Mouse (Mus musculus) brain, embryonic 18.5 days (tissue): ENCODE data around the gene Zfp839.

Experiments used
- DNase-seq: peaks from one replicate; pipeline ENCODE4 v3.0.0-alpha.2; 2012; ENCODE audit warnings: low read depth, low spot score

Gene Zfp839

DNA sequence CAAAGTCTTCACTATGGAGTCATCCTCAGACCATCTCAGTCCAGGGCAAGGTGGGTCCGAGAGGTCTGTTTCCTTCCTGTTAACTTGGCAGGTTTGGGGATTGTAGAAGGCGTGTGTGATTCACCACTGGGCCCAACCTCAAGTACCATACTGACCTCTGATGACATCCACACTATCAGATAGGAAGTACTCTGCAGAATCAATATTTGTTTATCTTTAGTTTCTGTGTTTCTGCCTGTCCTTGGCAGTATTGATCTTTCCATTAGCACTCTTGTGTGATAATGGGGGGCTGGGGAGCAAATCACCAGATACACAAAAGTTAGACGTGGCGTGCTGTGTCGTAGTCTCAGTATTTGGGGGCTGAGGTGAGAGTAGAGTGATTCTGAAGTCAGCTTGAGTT lies 21.2 kb downstream of the Zfp839 start:
- no peak for DNase-seq

DNA sequence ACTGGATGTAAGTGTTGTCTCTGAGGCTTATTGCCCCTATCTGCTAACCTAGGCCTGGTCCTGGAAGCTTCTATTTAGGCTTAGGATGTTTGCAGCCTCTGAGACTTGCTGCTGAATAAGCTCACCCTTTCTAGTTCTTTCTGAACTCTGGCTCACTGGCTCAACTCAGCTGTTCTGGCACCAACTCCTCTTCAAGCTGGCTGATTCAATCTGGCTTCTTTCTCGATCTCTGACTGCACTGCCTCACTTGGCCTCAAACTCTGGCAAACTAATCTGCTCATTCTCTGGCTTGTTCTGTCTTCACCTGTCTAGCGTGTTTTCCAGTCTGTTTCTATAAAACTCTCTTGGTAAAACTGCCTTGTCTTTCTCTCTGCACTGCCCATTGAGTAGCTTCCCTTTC lies 25.3 kb downstream of the Zfp839 start:
- DNase-seq, result no peak

GRCm38 (mm10) chr12:110882291-110882690 lies 32.2 kb downstream of the Zfp839 start:
- DNase-seq, result no peak

DNA sequence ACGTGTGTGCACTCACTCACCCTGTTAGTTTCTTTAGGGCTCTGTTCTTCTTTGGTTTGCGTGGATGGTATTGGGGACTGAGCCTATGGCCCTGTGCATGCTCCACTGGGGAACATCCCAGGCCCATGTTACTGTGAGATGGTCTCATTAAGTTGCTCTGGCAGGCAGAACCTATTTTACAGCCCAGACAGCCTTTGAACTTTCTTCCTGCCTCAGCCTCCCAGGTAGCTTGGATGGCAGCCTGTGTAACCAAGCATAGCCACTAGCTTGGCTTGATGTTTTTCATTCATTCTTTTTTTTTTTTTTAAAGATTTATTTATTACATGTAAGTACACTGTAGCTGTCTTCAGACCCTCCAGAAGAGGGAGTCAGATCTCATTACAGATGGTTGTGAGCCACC lies 35.2 kb downstream of the Zfp839 start:
- no peak for DNase-seq

- no peak for DNase-seq
Observed at GRCm38 (mm10) chr12:110888106-110888505, 38.1 kb downstream of the Zfp839 start.

DNA sequence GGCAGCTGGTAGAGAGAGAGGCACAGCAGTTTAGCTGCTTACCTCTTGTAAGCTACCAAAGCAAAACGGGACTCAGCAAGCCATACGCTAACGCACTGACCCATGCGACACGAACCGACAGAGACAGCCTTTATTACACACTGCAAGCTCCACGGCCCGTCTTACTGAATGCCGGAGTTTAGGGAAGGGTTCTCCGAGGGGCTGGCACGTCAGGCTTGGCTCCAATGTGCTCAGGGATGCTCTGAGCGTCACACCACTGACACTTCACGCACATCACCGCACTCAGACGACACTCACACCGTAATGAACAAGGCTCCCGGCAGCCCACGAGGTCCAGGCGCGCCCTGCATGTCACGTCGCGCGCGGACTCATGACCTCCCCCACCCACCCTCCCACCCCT lies 38.6 kb downstream of the Zfp839 start:
- no peak for DNase-seq

DNA sequence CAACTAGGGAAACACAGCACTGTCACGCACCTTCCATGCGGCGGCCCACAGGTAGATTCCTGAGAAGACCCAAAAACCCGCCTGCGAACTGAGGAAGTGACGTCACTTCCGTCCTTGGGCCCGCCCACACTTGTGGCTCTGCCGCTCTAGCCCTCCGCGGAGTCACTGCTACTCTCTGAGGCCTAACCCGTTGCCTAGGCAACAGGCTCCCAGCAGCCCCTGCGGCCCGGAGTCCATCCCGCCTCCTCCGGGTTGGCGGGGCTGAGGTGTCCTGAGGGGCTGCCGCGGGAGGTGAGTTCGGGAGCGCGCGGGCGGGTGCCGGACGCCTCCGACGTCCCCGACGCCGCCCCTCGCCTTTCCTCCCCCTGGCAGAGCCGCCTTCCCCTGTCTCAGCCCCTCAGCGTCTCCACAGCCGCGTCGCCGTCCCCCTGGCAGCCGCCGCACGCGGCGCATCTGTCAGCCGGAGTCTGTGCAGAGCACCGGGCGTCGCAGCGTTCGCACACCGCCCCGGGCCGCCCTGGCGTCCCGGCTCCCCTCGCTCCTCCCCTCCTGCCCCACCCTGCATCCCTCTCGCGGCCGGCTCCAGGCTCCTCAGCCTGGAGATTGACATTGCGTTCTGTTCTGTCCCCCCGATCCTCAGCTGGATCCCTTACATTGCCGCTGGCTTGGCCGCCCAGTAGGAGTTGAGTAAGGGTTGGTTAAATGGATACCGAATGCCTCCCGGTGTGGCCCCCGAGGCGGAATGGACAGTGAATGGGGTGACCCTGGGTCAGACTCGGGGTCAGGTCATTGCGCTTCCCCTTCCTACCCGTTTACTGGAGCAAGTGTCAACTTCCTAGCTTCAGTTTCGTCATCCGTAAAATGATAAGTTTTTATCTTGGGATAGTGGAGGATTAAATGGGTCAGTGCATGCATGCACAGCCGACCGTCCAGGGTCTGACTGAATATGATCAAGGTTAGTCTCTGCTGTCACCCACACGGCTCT lies 39.3 kb downstream of the Zfp839 start, which contains the start of the genes Cinp and Tecpr2:
Gene Cinp (minus strand): TSS at position 110 of the 985 bp plus-strand sequence.
Gene Tecpr2 (plus strand): TSS at position 229 of the 985 bp plus-strand sequence.
- DNase-seq, result peak; percentile 96

GRCm38 (mm10) chr12:110891887-110892286 lies 41.8 kb downstream of the Zfp839 start:
- DNase-seq, result no peak

- no peak for DNase-seq
Observed at GRCm38 (mm10) chr12:110902106-110902505, 52.1 kb downstream of the Zfp839 start.

DNA sequence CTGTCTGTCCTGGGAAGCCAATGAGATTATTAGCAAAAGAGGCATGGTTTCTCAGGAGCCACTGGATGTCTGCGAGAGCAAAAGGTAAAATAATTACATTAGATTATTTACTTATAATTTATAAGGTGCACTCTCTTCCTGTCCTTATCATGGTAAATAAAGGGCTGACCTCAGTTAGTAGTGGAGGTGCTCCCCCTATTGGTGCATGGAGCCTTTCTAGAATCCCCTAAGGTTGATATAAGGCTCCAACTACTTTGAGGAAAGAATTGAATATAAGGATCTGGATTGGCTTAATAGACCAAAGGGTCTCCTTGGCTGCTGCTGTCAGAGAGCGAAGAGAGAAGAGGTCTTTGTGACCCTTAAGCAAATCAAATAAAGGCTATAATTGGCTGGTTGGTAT lies 53.5 kb downstream of the Zfp839 start:
- DNase-seq, result no peak

DNA sequence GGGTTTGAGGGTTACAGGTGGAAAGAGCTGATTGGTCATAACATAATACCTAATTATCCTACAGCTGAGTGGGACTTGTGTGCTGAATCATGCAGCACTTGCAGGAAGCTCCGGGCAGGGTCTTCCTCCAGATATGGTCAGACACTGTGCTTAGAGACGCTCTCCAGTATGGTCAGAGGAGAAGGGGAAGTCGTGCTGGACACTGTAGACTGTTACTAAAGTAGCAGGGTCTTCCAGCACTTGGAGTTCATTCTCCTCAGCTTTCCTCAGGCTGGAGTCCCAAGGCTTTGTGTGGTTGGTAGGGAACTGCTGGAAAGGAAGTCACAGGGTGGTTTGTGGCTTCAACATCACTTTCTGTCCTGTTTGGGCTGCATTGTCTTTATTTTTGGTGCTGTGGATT lies 57.8 kb downstream of the Zfp839 start:
- no peak for DNase-seq

DNA sequence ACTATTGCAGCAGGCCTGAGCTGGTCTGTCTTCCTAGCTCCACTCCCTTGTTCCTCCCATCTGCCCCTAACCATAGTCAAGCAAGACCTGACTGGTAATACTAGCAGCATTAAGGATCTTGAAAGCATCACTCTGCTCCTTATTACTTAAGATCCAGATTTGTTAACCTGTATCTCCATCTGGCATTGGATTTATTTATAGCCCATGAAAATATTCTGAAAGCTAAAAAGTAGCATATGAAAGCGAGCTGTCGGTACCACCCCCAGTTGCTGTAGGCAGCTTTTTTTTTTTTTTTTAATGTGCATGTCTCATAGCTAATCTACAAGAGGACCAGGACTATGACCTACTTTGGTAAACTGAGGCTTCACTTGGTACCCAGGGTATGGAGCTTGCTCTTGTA lies 59.9 kb downstream of the Zfp839 start:
- no peak for DNase-seq

- no peak for DNase-seq
Observed at GRCm38 (mm10) chr12:110915761-110916160, 65.7 kb downstream of the Zfp839 start.
